Mouse (Mus musculus): Measurements from ENCODE around the gene Cdc40. TPM values are rescaled to one million over a fixed set of nuclear protein-coding genes. Genes with fewer than 3 reads are reported as not detected.

Gene Cdc40
- polyA plus RNA-seq, 1 experiment, result 12.5 TPM

DNA sequence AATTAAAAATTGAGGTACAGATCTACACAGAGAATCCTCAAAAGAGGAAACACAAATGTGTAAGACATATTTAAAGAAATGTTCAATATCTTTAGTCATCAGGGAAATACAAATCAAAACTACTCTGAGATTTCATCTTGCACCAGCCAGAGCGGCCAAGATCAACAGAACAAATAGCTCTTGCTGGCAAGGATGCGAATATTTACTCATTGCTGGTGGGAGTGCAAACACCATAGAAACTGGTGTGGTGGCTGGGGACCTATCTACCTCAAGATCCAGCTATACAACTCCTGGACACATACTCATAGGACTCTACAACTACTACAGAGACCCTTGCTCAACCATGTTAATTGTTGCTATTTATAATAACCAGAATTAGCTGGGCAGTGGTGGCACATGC lies 11.8 kb downstream of the Cdc40 start:
- no peak for TF ChIP-seq CTCF (conservative IDR thresholded peaks at IDR 0.05; ENCODE audit: insufficient read depth, insufficient read length, low read depth, low read length)
- no peak for TF ChIP-seq POLR2A (IDR thresholded peaks at IDR 0.05; ENCODE audit: low read depth, low read length)
- no peak for DNase-seq
- Histone ChIP-seq H3K36me3 (ENCODE audit: control insufficient read depth, insufficient read depth, low read length) (peaks cover 2% of the 10 kb centered on the region; the same call in 1 of the 2 replicates), H3K4me1 (ENCODE audit: control insufficient read depth, insufficient read depth, low read length) (peaks cover 3% of the 10 kb centered on the region; the same call in 1 of the 2 replicates), H3K27me3 (replicated peaks; ENCODE audit: control insufficient read depth, insufficient read depth, low read length) (no peaks in the 10 kb centered on the region), H3K4me3 (ENCODE audit: insufficient read depth, low read depth, low read length) (no peak overlapping the region), H3K27ac (ENCODE audit: insufficient read depth, low read depth, low read length) (no peak overlapping the region)
- 55% methylated on average over 2 of the region's 2 CpGs for WGBS

DNA sequence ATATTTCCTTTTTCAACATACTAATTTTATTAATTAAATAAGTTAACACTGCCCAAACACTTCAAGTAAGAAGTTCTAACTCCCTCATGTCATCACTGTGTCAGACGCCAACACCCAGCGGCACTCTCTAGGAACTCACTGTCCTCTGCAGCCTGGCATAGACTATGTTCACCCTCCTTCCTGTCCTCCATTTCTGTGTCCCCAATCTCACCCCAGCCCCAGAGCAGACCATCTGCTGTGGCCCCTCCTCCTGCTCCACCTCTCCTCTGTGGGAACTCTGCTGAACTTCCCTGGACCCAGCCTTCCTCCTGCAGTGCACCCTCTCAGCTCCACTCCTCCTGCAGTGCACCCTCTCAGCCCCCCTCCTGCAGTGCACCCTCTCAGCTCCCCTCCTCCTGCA lies 15.0 kb downstream of the Cdc40 start:
- 73% methylated on average over 2 of the region's 2 CpGs for WGBS

DNA sequence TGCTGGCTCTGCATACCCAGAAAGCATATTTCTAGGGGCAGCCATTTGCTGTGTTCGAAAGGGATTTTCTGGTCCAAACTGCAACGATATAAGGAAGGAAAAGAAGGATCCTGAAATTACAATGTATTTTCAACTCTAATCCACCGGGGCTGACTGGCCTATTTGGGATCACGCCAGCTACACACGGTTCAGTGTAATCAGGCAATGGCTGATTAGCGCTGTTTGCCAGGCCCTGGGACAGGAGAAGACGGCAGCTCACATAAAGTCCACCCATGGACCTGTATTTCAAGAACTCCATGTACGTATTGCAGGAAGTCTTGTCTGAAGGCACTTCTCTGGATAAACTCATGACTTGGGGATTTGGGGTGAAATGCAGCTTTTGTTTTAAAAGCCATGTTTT lies 25.5 kb downstream of the Cdc40 start:
- Histone ChIP-seq H3K36me3 (ENCODE audit: control insufficient read depth, insufficient read depth, low read length) (no peaks in the 10 kb centered on the region), H3K27me3 (replicated peaks; ENCODE audit: control insufficient read depth, insufficient read depth, low read length) (no peaks in the 10 kb centered on the region), H3K4me3 (ENCODE audit: insufficient read depth, low read depth, low read length) (no peak overlapping the region), H3K27ac (ENCODE audit: insufficient read depth, low read depth, low read length) (no peak overlapping the region), H3K4me1 (ENCODE audit: control insufficient read depth, insufficient read depth, low read length) (no peaks in the 10 kb centered on the region)
- 66% methylated on average over 8 of the region's 8 CpGs for WGBS
- TF ChIP-seq CTCF (conservative IDR thresholded peaks at IDR 0.05; ENCODE audit: insufficient read depth, insufficient read length, low read depth, low read length) (no peak), POLR2A (IDR thresholded peaks at IDR 0.05; ENCODE audit: low read depth, low read length) (no peak)
- no peak for DNase-seq

More for the DNA sequence above, 15.0 kb downstream of the Cdc40 start:
- TF ChIP-seq POLR2A (IDR thresholded peaks at IDR 0.05; ENCODE audit: low read depth, low read length), result no peak
- TF ChIP-seq CTCF (conservative IDR thresholded peaks at IDR 0.05; ENCODE audit: insufficient read depth, insufficient read length, low read depth, low read length), result no peak
- H3K27ac ChIP-seq (ENCODE audit: insufficient read depth, low read depth, low read length), result no peak overlapping the region
- H3K36me3 ChIP-seq (ENCODE audit: control insufficient read depth, insufficient read depth, low read length), result peaks cover 2% of the 10 kb centered on the region; the same call in 1 of the 2 replicates
- DNase-seq, result no peak
- no peak overlapping the region for H3K4me3 ChIP-seq (ENCODE audit: insufficient read depth, low read depth, low read length)
- H3K4me1 ChIP-seq (ENCODE audit: control insufficient read depth, insufficient read depth, low read length), result peaks cover 3% of the 10 kb centered on the region; the same call in 1 of the 2 replicates
- H3K27me3 ChIP-seq (replicated peaks; ENCODE audit: control insufficient read depth, insufficient read depth, low read length), result no peaks in the 10 kb centered on the region

DNA sequence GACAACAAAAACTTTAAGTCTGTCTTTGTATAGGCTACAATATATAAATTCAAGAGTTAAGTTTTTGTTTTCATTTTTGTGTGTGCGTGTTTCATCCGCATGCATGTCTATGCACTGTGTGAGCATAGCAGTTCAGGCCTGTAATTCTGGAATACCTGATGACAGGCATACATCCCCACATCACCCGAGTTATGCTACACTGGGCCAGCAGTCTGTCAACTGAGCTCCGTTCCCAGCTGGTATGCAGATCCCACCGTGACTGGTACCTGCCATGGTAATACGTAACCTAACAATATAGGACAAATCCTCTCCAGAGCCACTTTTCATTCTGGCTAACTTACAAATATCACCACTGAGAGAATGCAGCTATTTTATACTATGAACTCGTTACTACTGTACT lies 26.4 kb downstream of the Cdc40 start:
- no peak for DNase-seq
- no peak overlapping the region for H3K27ac ChIP-seq (ENCODE audit: insufficient read depth, low read depth, low read length)
- 83% methylated on average over 7 of the region's 7 CpGs for WGBS
- no peaks in the 10 kb centered on the region for H3K27me3 ChIP-seq (replicated peaks; ENCODE audit: control insufficient read depth, insufficient read depth, low read length)
- H3K4me1 ChIP-seq (ENCODE audit: control insufficient read depth, insufficient read depth, low read length), result no peaks in the 10 kb centered on the region
- H3K4me3 ChIP-seq (ENCODE audit: insufficient read depth, low read depth, low read length), result no peak overlapping the region
- no peaks in the 10 kb centered on the region for H3K36me3 ChIP-seq (ENCODE audit: control insufficient read depth, insufficient read depth, low read length)
- TF ChIP-seq CTCF (conservative IDR thresholded peaks at IDR 0.05; ENCODE audit: insufficient read depth, insufficient read length, low read depth, low read length), result no peak
- no peak for TF ChIP-seq POLR2A (IDR thresholded peaks at IDR 0.05; ENCODE audit: low read depth, low read length)

DNA sequence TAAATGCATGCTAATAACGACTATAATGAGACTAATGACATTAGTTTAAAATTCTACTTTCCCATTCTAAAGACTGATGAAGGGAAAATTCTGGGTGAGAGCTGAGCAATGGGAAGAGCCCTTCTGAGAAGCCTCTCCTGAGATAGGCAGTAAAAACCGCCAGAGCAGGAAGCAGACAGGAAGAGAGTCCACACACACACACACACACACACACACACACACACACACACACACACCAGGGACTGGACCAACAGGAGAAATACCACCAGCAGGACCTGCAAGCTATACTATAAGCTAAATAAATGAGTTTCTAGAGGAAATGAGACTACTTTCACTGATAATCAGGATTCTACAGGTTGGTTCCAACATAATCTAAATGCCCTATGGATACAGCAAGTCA lies 27.5 kb downstream of the Cdc40 start:
- TF ChIP-seq CTCF (conservative IDR thresholded peaks at IDR 0.05; ENCODE audit: insufficient read depth, insufficient read length, low read depth, low read length) (no peak), POLR2A (IDR thresholded peaks at IDR 0.05; ENCODE audit: low read depth, low read length) (no peak)
- no peaks in the 10 kb centered on the region for H3K36me3 ChIP-seq (ENCODE audit: control insufficient read depth, insufficient read depth, low read length)
- H3K27ac ChIP-seq (ENCODE audit: insufficient read depth, low read depth, low read length), result no peak overlapping the region
- no peaks in the 10 kb centered on the region for H3K4me1 ChIP-seq (ENCODE audit: control insufficient read depth, insufficient read depth, low read length)
- no peaks in the 10 kb centered on the region for H3K27me3 ChIP-seq (replicated peaks; ENCODE audit: control insufficient read depth, insufficient read depth, low read length)
- H3K4me3 ChIP-seq (ENCODE audit: insufficient read depth, low read depth, low read length), result no peak overlapping the region
- DNase-seq, result peak; percentile 12
- WGBS, result 49% methylated on average over 2 of the region's 2 CpGs

DNA sequence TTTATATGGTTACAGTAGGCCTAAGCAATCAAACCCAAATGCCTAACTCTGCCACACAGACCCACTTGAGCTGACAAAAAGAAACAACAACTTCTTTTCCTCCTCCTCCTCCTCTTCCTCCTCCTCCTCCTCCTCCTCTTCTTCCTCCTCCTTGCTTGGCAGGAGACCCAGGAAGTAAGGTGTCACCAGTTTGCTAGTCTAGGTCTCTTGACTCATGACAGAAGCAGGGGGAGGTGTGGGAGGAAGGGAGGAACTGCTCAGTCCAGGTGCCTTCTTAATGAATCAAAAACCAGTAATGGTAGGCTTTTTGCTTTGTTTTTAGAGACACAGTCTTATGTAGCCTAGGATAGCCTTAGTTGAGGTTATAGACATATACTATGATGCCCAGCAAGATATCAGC lies 32.0 kb downstream of the Cdc40 start:
- no peak overlapping the region for H3K4me3 ChIP-seq (ENCODE audit: insufficient read depth, low read depth, low read length)
- DNase-seq, result no peak
- H3K4me1 ChIP-seq (ENCODE audit: control insufficient read depth, insufficient read depth, low read length), result no peaks in the 10 kb centered on the region; the same call in 1 of the 2 replicates
- TF ChIP-seq CTCF (conservative IDR thresholded peaks at IDR 0.05; ENCODE audit: insufficient read depth, insufficient read length, low read depth, low read length), result no peak
- TF ChIP-seq POLR2A (IDR thresholded peaks at IDR 0.05; ENCODE audit: low read depth, low read length), result no peak
- H3K27ac ChIP-seq (ENCODE audit: insufficient read depth, low read depth, low read length), result no peak overlapping the region
- no peaks in the 10 kb centered on the region for H3K27me3 ChIP-seq (replicated peaks; ENCODE audit: control insufficient read depth, insufficient read depth, low read length)
- no peaks in the 10 kb centered on the region for H3K36me3 ChIP-seq (ENCODE audit: control insufficient read depth, insufficient read depth, low read length)

DNA sequence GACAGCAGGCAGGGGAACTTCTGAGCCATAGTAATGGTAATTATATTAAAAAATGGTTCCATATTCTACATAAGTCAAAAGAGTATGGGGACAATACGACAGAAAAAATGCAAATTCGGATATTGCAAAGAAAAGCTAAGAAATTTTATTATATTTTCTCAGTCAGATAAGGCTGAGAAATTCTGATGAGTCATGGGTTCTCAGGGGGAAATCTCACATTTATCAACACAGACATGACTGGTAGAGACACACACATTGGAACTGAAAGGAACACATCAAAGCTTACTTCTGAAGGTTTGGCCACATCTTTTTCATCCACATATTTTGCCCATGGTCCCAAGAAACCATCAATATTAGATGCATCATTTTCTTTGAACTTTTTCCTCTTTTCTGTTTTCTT lies 32.5 kb downstream of the Cdc40 start:
- H3K27ac ChIP-seq (ENCODE audit: insufficient read depth, low read depth, low read length), result no peak overlapping the region
- H3K36me3 ChIP-seq (ENCODE audit: control insufficient read depth, insufficient read depth, low read length), result no peaks in the 10 kb centered on the region
- no peaks in the 10 kb centered on the region for H3K27me3 ChIP-seq (replicated peaks; ENCODE audit: control insufficient read depth, insufficient read depth, low read length)
- WGBS, result 96% methylated on average over 2 of the region's 2 CpGs
- TF ChIP-seq POLR2A (IDR thresholded peaks at IDR 0.05; ENCODE audit: low read depth, low read length) (no peak), CTCF (conservative IDR thresholded peaks at IDR 0.05; ENCODE audit: insufficient read depth, insufficient read length, low read depth, low read length) (no peak)
- no peaks in the 10 kb centered on the region; the same call in 1 of the 2 replicates for H3K4me1 ChIP-seq (ENCODE audit: control insufficient read depth, insufficient read depth, low read length)
- no peak for DNase-seq
- no peak overlapping the region for H3K4me3 ChIP-seq (ENCODE audit: insufficient read depth, low read depth, low read length)

All from kidney, adult 2 months (tissue).